Mouse (Mus musculus) frontal cortex, postnatal 10 days (tissue): ENCODE measurements around the gene Cntf.
"Not testable (repeated sequence)": the region's sequence is repeated elsewhere in the genome, so short reads cannot be mapped to it uniquely, and the experiment has no call there.

Source experiments
- DNase-seq, 2 experiments: peaks; one replicate each; pipeline ENCODE4 v3.0.0; 2022; ENCODE audit warnings: low spot score in 2 of 2, mixed read lengths in 1 of 2

Cntf gene

DNA sequence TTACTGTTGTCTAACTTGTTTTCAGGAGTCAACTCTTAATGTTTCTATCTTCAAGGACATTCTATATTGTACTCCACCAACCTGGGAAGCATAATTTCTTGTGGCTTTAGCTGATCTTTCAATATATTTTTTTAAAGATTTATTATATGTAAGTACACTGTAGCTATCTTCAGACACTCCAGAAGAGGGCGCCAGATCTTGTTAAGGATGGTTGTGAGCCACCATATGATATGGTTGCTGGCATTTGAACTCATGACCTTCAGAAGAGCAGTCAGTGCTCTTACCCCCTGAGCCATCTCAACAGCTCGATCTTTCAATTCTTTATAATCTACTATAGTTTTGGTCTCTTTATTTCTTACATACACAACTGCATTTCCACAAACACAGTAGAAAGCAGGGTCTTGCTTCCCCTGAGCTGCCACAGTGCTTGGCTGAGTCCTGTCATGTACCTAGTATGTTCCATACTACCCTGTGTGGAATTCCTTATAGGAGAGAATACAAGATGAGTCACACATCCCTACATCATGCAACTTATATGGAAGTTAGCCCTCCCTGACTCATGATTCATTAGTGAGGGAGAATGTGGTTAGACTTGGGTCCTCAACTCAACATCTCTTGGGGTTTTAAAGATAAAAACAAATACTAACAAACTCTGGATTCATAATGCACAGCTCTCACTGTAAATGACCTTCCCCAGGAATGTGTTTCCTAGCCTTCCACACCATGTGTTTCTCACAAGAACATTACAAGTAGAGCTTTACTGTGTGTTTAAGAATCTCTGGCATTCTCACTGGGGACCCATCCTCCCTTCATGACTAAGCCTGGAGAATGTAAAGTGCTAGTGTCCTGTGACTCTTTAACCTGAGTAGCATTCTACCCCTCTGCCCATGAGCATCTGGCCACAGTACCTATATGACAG lies 3.0 kb downstream of the Cntf start:
- DNase-seq = no peak

DNA sequence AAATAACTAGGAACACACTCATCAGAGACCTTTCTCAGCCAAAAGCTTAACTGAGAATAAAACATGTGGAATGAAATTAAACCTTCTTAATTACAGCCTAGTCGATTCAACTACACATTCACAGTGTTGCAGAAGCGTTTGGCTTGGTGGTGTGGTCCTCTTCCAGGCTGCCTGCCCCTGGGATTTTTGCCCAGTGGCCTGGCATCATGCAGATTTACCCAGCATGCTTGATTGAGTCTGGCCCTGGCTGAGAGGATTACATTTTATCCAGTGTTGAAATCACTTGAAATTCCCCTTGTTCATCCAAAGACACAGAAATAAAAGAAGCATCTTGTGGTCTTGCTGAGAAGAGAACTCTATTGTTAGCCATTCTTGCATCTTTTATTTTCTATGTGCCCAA lies 5.8 kb downstream of the Cntf start:
- DNase-seq = peak; percentile 48 to 55

- DNase-seq = no peak
Measured at GRCm38 (mm10) chr19:12758936-12759478, 6.4 kb downstream of the Cntf start.

- DNase-seq = no peak
Measured at GRCm38 (mm10) chr19:12756286-12756685, 9.1 kb downstream of the Cntf start.

- DNase-seq = no peak
Measured at GRCm38 (mm10) chr19:12731950-12732349, 33.5 kb downstream of the Cntf start.

DNA sequence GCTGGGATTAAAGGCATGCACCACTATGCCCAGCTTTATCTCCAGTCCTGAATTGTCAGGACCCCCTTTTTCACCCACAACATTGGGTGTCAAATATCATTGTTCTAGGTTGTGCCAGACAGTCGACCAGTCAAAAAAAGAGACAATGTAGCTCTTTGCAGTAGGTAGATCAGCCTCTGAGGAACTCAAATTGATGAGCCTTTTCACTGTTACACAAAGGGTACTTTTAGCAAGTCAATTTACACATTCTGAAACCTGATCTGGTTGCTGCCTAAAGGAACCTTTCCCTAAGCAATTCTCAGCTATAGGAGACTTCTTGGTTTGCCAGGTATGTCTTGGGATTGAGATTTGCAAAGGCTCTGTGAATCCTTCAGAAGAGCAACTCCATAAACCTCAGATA lies 34.4 kb downstream of the Cntf start:
- DNase-seq = no peak

GRCm38 (mm10) chr19:12725851-12726250 lies 39.6 kb downstream of the Cntf start:
- DNase-seq = no peak

GRCm38 (mm10) chr19:12722308-12722707 lies 43.1 kb downstream of the Cntf start:
- DNase-seq = peak in 1 of 2 experiments; percentile 7

- not testable (repeated sequence) for DNase-seq
Measured at GRCm38 (mm10) chr19:12721596-12721995, 43.8 kb downstream of the Cntf start.

- not testable (repeated sequence) for DNase-seq
Measured at GRCm38 (mm10) chr19:12720919-12721318, 44.5 kb downstream of the Cntf start.

DNA sequence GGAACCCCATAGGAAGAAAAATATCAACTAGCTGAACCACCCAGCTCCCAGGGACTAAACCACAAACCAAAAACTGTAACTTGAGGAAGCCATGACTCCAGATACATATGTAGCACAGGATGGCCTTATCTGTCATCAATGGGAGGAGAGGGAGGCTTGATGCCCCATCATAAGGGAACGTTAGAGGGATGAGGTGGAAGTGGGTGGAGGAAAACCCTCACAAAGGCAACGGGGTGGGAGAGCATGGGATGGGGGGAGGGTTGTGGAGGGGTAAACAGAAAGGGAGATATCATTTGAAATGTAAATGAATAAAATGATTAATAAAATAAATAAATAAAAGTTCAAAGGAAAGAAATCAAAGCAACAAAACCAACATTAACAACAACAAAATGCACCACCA lies 45.0 kb downstream of the Cntf start:
- DNase-seq = no peak

GRCm38 (mm10) chr19:12719189-12719588 lies 46.2 kb downstream of the Cntf start:
- DNase-seq = no peak
